Mouse (Mus musculus) heart, postnatal 4 days (tissue): ENCODE results near the gene Gm43518. TPM values are rescaled to one million over a fixed set of nuclear protein-coding genes. Genes with fewer than 3 reads are reported as not detected.
A peak's percentile ranks its signal among the peaks of the same experiment; 100 is the strongest.

Experiments used
- DNase-seq: peaks from one replicate; pipeline ENCODE4 v3.0.0; 2021
- total RNA-seq, 2 experiments: library from RNA; stranded (reverse); gene quantifications; 2 replicates each; pipeline ENCODE4 v1.2.3; 2021

Gm43518 gene
- total RNA-seq, 2 experiments from 2014 or later, result 0.62 TPM; not detected in 1

DNA sequence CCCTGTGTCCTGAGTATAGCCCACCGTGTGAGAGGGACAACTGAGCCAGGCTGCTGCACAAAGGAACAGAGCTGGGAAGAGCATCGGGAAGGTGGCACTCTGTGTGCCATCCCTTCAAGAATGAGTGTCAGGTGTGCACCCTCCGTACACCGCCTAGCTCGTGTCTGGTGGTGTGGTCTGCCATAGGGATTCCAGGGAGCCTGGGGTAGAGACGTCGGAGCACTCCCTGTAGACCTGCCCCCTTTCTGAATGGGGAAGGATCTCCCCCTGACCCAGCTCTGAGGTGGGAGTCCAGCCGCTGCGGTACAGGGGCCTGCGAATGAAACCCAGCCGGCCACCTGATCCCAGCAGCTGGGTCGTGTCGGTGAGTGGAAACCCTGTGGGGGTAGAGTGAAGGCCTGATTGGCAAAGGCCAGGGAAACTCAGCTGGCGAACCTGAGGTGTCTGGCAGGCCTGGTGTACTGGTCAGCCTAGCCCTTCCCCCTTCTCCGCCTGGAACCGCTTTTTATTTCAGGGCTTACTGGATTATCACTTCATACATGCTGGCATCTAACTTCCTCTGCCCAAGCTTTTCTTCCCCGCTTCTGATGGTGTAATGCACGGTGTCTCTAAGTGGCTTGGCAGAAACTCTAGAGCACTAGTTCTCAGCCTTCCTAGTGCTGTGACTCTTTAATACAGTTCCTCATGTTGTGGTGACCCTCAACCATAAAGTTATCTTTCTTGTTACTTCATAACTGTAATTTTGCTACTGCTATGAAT lies 52.2 kb downstream of the Gm43518 start:
- DNase-seq, result peak; percentile 41

DNA sequence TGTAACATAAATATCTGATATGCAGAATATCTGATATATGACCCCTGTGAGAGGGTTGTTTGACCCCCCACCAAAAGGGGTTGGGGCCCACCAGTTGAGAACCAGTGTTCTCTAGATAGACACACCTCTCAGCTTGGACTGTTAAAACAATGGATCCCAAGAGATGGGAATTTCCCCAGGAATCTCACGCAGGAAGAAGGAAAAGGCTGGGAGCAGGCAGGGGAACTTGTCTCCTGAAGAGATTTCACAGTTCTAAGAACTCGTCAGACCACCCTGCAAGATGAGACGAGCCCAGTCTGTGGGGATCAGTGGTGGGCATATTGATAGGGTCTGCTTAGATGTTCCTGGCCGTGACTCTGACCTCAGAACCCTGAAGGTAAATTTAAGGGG lies 52.8 kb downstream of the Gm43518 start:
- no peak for DNase-seq

- no peak for DNase-seq
These were observed 53.5 kb downstream of the Gm43518 start for GRCm38 (mm10) chr5:123980521-123981249.

GRCm38 (mm10) chr5:123981250-123981554 lies 54.0 kb downstream of the Gm43518 start:
- DNase-seq, result peak; percentile 49

DNA sequence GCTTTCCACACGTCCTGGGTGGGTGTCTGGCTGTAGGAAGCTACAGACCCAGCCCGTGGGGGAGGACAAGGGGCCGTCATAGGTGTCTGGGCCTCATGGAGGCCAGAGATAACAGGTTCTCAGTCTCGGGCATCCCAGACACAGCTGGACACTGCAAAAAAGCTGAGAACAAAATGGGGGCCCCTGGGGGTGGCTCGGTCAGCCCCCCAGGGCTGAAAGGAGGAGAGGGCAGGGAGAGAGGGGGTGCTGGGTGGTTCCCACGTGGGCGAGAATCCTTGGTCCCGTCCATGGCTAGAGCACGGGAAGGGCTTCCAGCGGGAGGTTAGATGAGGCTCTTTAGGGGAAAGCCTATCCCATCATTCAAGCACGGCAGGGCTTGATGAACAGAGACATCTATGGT lies 55.6 kb downstream of the Gm43518 start:
- DNase-seq, result no peak

GRCm38 (mm10) chr5:123985434-123985833 lies 58.2 kb downstream of the Gm43518 start:
- DNase-seq, result peak; percentile 14

DNA sequence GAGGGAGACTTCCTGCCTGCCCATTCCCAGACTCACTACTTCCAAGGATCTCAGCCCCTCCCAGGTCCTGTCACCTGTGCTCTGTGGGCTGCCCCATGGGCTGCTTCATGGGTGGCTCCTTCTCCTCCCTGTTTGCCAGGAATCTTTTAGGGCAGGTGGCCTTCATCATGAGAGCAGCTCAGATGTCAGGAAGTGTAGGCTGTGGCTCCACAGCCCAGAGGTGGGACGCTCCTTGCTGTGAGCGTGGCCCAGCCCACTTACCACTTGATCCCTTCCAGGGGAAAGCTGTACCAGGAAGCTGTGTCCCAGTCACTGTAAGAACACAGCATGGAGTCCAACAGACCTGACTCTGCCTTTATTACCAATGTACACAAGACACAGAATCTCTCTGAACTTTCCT lies 59.7 kb downstream of the Gm43518 start:
- no peak for DNase-seq

DNA sequence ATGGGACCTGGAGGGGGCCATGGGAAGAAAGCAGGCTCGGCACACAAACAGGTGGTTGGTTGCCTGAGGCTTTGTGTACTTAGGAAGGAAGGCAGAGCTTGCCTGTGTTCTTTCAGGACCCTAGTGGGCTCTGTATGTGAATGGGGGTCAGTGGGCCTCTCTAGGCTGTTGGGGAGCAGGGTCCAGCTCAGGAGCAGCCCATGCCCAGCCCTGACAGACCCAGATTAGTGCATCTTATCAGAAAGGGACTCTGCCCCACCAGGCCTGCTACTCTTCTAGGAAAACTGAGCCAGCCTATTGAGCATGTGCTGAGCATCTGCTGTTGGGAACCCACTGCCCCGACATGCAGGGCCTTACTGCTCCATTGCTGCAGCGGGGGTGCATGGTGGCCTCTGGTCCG lies 60.3 kb downstream of the Gm43518 start:
- DNase-seq, result no peak

Other genes with a start within 250 kb of the Gm43518 start
- 100 to 1,000 TPM; 108 to 117 TPM for gene Clip1, start 242.8 kb upstream of the Gm43518 start, total RNA-seq
- 10 to 100 TPM; 53.1 to 57.6 TPM for gene Zcchc8, start 206.3 kb upstream of the Gm43518 start, total RNA-seq
- 10 to 100 TPM; 56.1 to 58.7 TPM for gene Rsrc2, start 178.0 kb upstream of the Gm43518 start, total RNA-seq
- 10 to 100 TPM; 26.0 to 29.4 TPM for gene Kntc1, start 177.7 kb upstream of the Gm43518 start, total RNA-seq
- not detected for gene Hcar2, start 61.9 kb upstream of the Gm43518 start, total RNA-seq
- gene Hcar1, start 47.4 kb upstream of the Gm43518 start, total RNA-seq, result under 1 TPM; 0.38 to 0.41 TPM
- gene Denr, start 20.2 kb upstream of the Gm43518 start, total RNA-seq, result 10 to 100 TPM; 56.7 to 61.4 TPM
- gene Ccdc62, start 3.3 kb downstream of the Gm43518 start, total RNA-seq, result 1 to 10 TPM; 2.2 TPM
- gene Hip1r, start 46.2 kb downstream of the Gm43518 start, total RNA-seq, result 10 to 100 TPM; 29.6 to 42.2 TPM
- 10 to 100 TPM; 42.3 to 49.1 TPM for gene Vps37b, start 104.9 kb downstream of the Gm43518 start, total RNA-seq
- gene Abcb9, start 168.4 kb downstream of the Gm43518 start, total RNA-seq, result 1 to 10 TPM; 4.9 to 5.5 TPM
- 10 to 100 TPM; 10.2 to 11.9 TPM for gene Ogfod2, start 184.9 kb downstream of the Gm43518 start, total RNA-seq
- 10 to 100 TPM; 55.1 to 68.4 TPM for gene Arl6ip4, start 188.7 kb downstream of the Gm43518 start, total RNA-seq